Mouse (Mus musculus) MEL (cell line): ENCODE results near the gene Polr2e. TPM values are rescaled to one million over a fixed set of nuclear protein-coding genes. Genes with fewer than 3 reads are reported as not detected.

Experiments used
- DNase-seq: peaks from one replicate; pipeline ENCODE4 v3.0.0; 2011; ENCODE audit warnings: low read depth, low spot score
- H3K27ac ChIP-seq: 2 replicates; pipeline ENCODE4 v1.5.1; 2012; ENCODE audit warnings: low read depth, mild to moderate bottlenecking, control low read depth, low read length, moderate library complexity; ENCODE audit not compliant: control insufficient read depth
- H3K27me3 ChIP-seq, 2 experiments: fragments of 150-350 bp in 1 of 2; sonication (generic) in 1 of 2; 2 replicates each; pipeline ENCODE4 v1.6.1; 2012; ENCODE audit warnings: low read length in 2 of 2, mild to moderate bottlenecking in 2 of 2, improper control_type of control experiment in 1 of 2, moderate library complexity in 1 of 2; ENCODE audit not compliant: insufficient read depth in 2 of 2, control insufficient read depth in 1 of 2
- H3K36me3 ChIP-seq, 2 experiments: 2 replicates each; pipeline ENCODE4 v1.6.1; 2012 to 2014; ENCODE audit warnings: low read length in 2 of 2, improper control_type of control experiment in 1 of 2, inconsistent platforms in 1 of 2, mild to moderate bottlenecking in 1 of 2; ENCODE audit not compliant: insufficient read depth in 2 of 2, control insufficient read depth in 1 of 2
- H3K4me1 ChIP-seq, 2 experiments: fragments of 150-350 bp in 1 of 2; sonication (generic) in 1 of 2; 2 replicates each; pipeline ENCODE4 v1.6.1; 2012; ENCODE audit warnings: low read length in 2 of 2, improper control_type of control experiment in 1 of 2, mild to moderate bottlenecking in 1 of 2; ENCODE audit not compliant: insufficient read depth in 2 of 2, control insufficient read depth in 1 of 2
- H3K4me3 ChIP-seq, 2 experiments: fragments of 150-350 bp in 1 of 2; sonication (generic) in 1 of 2; 2 replicates each; pipeline ENCODE4 v1.5.1; 2012; ENCODE audit warnings: low read depth in 2 of 2, low read length in 2 of 2, mild to moderate bottlenecking in 2 of 2, moderate library complexity in 2 of 2, control low read depth in 1 of 2, improper control_type of control experiment in 1 of 2; ENCODE audit not compliant: control insufficient read depth in 1 of 2, insufficient read depth in 1 of 2
- H3K79me2 ChIP-seq: 2 replicates; pipeline ENCODE4 v1.6.1; 2012; ENCODE audit warnings: mild to moderate bottlenecking, low read length, moderate library complexity; ENCODE audit not compliant: control insufficient read depth, poor library complexity, insufficient read depth
- H3K9ac ChIP-seq: 2 replicates; pipeline ENCODE4 v1.6.1; 2012; ENCODE audit warnings: low read depth, mild to moderate bottlenecking, control low read depth, low read length, moderate library complexity; ENCODE audit not compliant: control insufficient read depth, poor library complexity, severe bottlenecking
- H3K9me3 ChIP-seq: fragments of 150-350 bp; sonication (generic); replicated peaks from 2 replicates; pipeline ENCODE4 v1.6.1; 2012; ENCODE audit warnings: mild to moderate bottlenecking, low read length, improper control_type of control experiment, moderate library complexity; ENCODE audit not compliant: insufficient read depth
- BHLHE40 ChIP-seq: IDR thresholded peaks from 2 replicates; pipeline ENCODE4 v1.6.1; 2012; ENCODE audit warnings: low read depth, mild to moderate bottlenecking, inconsistent platforms, low read length, improper control_type of control experiment, borderline replicate concordance
- CHD1 ChIP-seq: IDR thresholded peaks from 2 replicates; pipeline ENCODE4 v1.6.1; 2012; ENCODE audit warnings: low read depth, mild to moderate bottlenecking, inconsistent platforms, low read length, improper control_type of control experiment
- CHD2 ChIP-seq: IDR thresholded peaks from 2 replicates; pipeline ENCODE4 v1.6.1; 2011; ENCODE audit warnings: low read length, improper control_type of control experiment
- E2F4 ChIP-seq: IDR thresholded peaks from 2 replicates; pipeline ENCODE4 v1.6.1; 2011; ENCODE audit warnings: low read depth, low read length, improper control_type of control experiment, borderline replicate concordance
- ELF1 ChIP-seq: IDR thresholded peaks from 2 replicates; pipeline ENCODE4 v1.6.1; 2014; ENCODE audit warnings: low read depth, mild to moderate bottlenecking, inconsistent platforms, low read length, improper control_type of control experiment, moderate library complexity
- EP300 ChIP-seq, 2 experiments: IDR thresholded peaks; 2 replicates each; pipeline ENCODE4 v1.6.1; 2011; ENCODE audit warnings: improper control_type of control experiment in 2 of 2, low read length in 2 of 2, low read depth in 1 of 2, mild to moderate bottlenecking in 1 of 2
- ETS1 ChIP-seq: IDR thresholded peaks from 2 replicates; pipeline ENCODE4 v1.6.1; 2012; ENCODE audit warnings: low read depth, mild to moderate bottlenecking, inconsistent platforms, low read length, improper control_type of control experiment, moderate library complexity
- GABPA ChIP-seq: IDR thresholded peaks from 2 replicates; pipeline ENCODE4 v1.6.1; 2012; ENCODE audit warnings: low read depth, mild to moderate bottlenecking, inconsistent platforms, low read length, improper control_type of control experiment, moderate library complexity
- GATA1 ChIP-seq: IDR thresholded peaks from 2 replicates; pipeline ENCODE4 v1.6.1; 2011; ENCODE audit warnings: low read depth, low read length, improper control_type of control experiment
- HCFC1 ChIP-seq: IDR thresholded peaks from 2 replicates; pipeline ENCODE4 v1.6.1; 2012; ENCODE audit warnings: low read depth, mild to moderate bottlenecking, inconsistent platforms, low read length, improper control_type of control experiment, moderate library complexity
- JUND ChIP-seq: IDR thresholded peaks from 2 replicates; pipeline ENCODE4 v1.6.1; 2011; ENCODE audit warnings: low read depth, mild to moderate bottlenecking, improper control_type of control experiment, low read length
- KAT2A ChIP-seq: conservative IDR thresholded peaks from 2 replicates; pipeline ENCODE4 v1.6.1; 2012; ENCODE audit warnings: low read depth, low read length, improper control_type of control experiment, inconsistent platforms
- MAFK ChIP-seq: IDR thresholded peaks from 2 replicates; pipeline ENCODE4 v1.6.1; 2011; ENCODE audit warnings: low read depth, mild to moderate bottlenecking, low read length, improper control_type of control experiment, borderline replicate concordance
- MAX ChIP-seq: IDR thresholded peaks from 2 replicates; pipeline ENCODE4 v1.6.1; 2011; ENCODE audit warnings: low read length, improper control_type of control experiment
- MAZ ChIP-seq: IDR thresholded peaks from 2 replicates; pipeline ENCODE4 v1.6.1; 2012; ENCODE audit warnings: low read depth, mild to moderate bottlenecking, inconsistent platforms, low read length, improper control_type of control experiment
- MEF2A ChIP-seq: IDR thresholded peaks from 2 replicates; pipeline ENCODE4 v1.6.1; 2014; ENCODE audit warnings: low read depth, mild to moderate bottlenecking, inconsistent platforms, low read length, improper control_type of control experiment; ENCODE audit not compliant: poor library complexity, insufficient replicate concordance, severe bottlenecking; ENCODE audit errors: extremely low read depth
- MXI1 ChIP-seq: IDR thresholded peaks from 2 replicates; pipeline ENCODE4 v1.6.1; 2011; ENCODE audit warnings: mild to moderate bottlenecking, low read depth, low read length, improper control_type of control experiment
- MYB ChIP-seq: IDR thresholded peaks from 2 replicates; pipeline ENCODE4 v1.6.1; 2011; ENCODE audit warnings: mild to moderate bottlenecking, low read depth, low read length, improper control_type of control experiment
- MYC ChIP-seq: IDR thresholded peaks from 2 replicates; pipeline ENCODE4 v1.6.1; 2011; ENCODE audit warnings: low read depth, mild to moderate bottlenecking, low read length, improper control_type of control experiment, moderate library complexity
- NELFE ChIP-seq: IDR thresholded peaks from 2 replicates; pipeline ENCODE4 v1.6.1; 2011; ENCODE audit warnings: low read depth, low read length, improper control_type of control experiment
- NRF1 ChIP-seq: IDR thresholded peaks from 2 replicates; pipeline ENCODE4 v1.6.1; 2014; ENCODE audit warnings: low read depth, mild to moderate bottlenecking, inconsistent platforms, low read length, improper control_type of control experiment, moderate library complexity; ENCODE audit not compliant: poor library complexity, insufficient read depth, severe bottlenecking
- POLR2A ChIP-seq, 2 experiments: IDR thresholded peaks; 2 replicates each; pipeline ENCODE4 v1.6.1; 2011 to 2012; ENCODE audit warnings: low read length in 2 of 2, mild to moderate bottlenecking in 2 of 2, control low read depth in 1 of 2, improper control_type of control experiment in 1 of 2, low read depth in 1 of 2, moderate library complexity in 1 of 2; ENCODE audit not compliant: control insufficient read depth in 1 of 2, insufficient read depth in 1 of 2, poor library complexity in 1 of 2
- POLR2AphosphoS2 ChIP-seq: IDR thresholded peaks from 2 replicates; pipeline ENCODE4 v1.6.1; 2011; ENCODE audit warnings: low read length, improper control_type of control experiment
- POLR2AphosphoS5 ChIP-seq: IDR thresholded peaks from 2 replicates; pipeline ENCODE4 v1.6.1; 2012; ENCODE audit warnings: low read depth, borderline replicate concordance, mild to moderate bottlenecking, inconsistent platforms, low read length, moderate library complexity, mixed read lengths
- RAD21 ChIP-seq: IDR thresholded peaks from 2 replicates; pipeline ENCODE4 v1.6.1; 2011; ENCODE audit warnings: mild to moderate bottlenecking, low read depth, low read length, improper control_type of control experiment
- RCOR1 ChIP-seq: IDR thresholded peaks from 2 replicates; pipeline ENCODE4 v1.6.1; 2012; ENCODE audit warnings: low read depth, mild to moderate bottlenecking, inconsistent platforms, low read length, improper control_type of control experiment
- SIN3A ChIP-seq: IDR thresholded peaks from 2 replicates; pipeline ENCODE4 v1.6.1; 2012; ENCODE audit warnings: low read length, improper control_type of control experiment, inconsistent platforms
- SMC3 ChIP-seq: IDR thresholded peaks from 2 replicates; pipeline ENCODE4 v1.6.1; 2011; ENCODE audit warnings: low read depth, low read length, improper control_type of control experiment
- TAL1 ChIP-seq: IDR thresholded peaks from 2 replicates; pipeline ENCODE4 v1.6.1; 2012; ENCODE audit warnings: mild to moderate bottlenecking, inconsistent platforms, low read length, moderate library complexity, mixed read lengths
- TBP ChIP-seq: IDR thresholded peaks from 2 replicates; pipeline ENCODE4 v1.8.0; 2011; ENCODE audit warnings: low read depth, low read length, improper control_type of control experiment
- TCF12 ChIP-seq: IDR thresholded peaks from 2 replicates; pipeline ENCODE4 v1.6.1; 2014; ENCODE audit warnings: low read depth, mild to moderate bottlenecking, inconsistent platforms, low read length, improper control_type of control experiment, moderate library complexity
- UBTF ChIP-seq: IDR thresholded peaks from 2 replicates; pipeline ENCODE4 v1.6.1; 2012; ENCODE audit warnings: low read depth, mild to moderate bottlenecking, inconsistent platforms, low read length, improper control_type of control experiment, moderate library complexity, borderline replicate concordance; ENCODE audit not compliant: insufficient read depth
- USF1 ChIP-seq: IDR thresholded peaks from 2 replicates; pipeline ENCODE4 v1.6.1; 2014; ENCODE audit warnings: low read depth, mild to moderate bottlenecking, inconsistent platforms, low read length, improper control_type of control experiment, moderate library complexity
- USF2 ChIP-seq, 2 experiments: IDR thresholded peaks; 2 replicates each; pipeline ENCODE4 v1.6.1; 2011 to 2012; ENCODE audit warnings: improper control_type of control experiment in 2 of 2, low read length in 2 of 2, borderline replicate concordance in 1 of 2, inconsistent platforms in 1 of 2, low read depth in 1 of 2, mild to moderate bottlenecking in 1 of 2; ENCODE audit not compliant: insufficient read depth in 1 of 2
- ZC3H11A ChIP-seq: IDR thresholded peaks from 2 replicates; pipeline ENCODE4 v1.6.1; 2012; ENCODE audit warnings: low read depth, mild to moderate bottlenecking, inconsistent platforms, low read length, improper control_type of control experiment
- ZKSCAN1 ChIP-seq: IDR thresholded peaks from 2 replicates; pipeline ENCODE4 v1.6.1; 2012; ENCODE audit warnings: low read depth, mild to moderate bottlenecking, inconsistent platforms, low read length, improper control_type of control experiment, moderate library complexity
- ZNF384 ChIP-seq: IDR thresholded peaks from 2 replicates; pipeline ENCODE4 v1.6.1; 2012; ENCODE audit warnings: low read depth, mild to moderate bottlenecking, inconsistent platforms, low read length, improper control_type of control experiment
- polyA plus RNA-seq, 2 experiments: library from polyadenylated mRNA; stranded (reverse) in 1 of 2; unstranded in 1 of 2; fragments of >175 nt in 1 of 2; fragments of >200 nt in 1 of 2; gene quantifications; 2 replicates each; pipeline versions ENCODE4 v1.2.1 to v1.2.4; 2012; ENCODE audit warnings: low replicate concordance in 2 of 2, low read depth in 1 of 2; ENCODE audit not compliant: insufficient read length in 2 of 2, insufficient read depth in 1 of 2, missing spikeins in 1 of 2
- total RNA-seq: library from RNA; depleted of rRNA; stranded (reverse); fragments of 300-350 nt; gene quantifications from 2 replicates; pipeline ENCODE4 v1.2.3, GENCODE M21; 2012

Polr2e gene
- total and polyA plus RNA-seq, 3 experiments, result 169 to 279 (median 258) TPM

GRCm38 (mm10) chr10:79986963-79987362, 52.6 kb downstream of the Polr2e start:
- DNase-seq, result peak; percentile 94
- H3K9ac ChIP-seq, result peak overlapping the region; percentile 79
- peaks cover 0 to 16% of the 10 kb centered on the region in 2 experiments; a peak in 2 of 4 replicates for H3K4me1 ChIP-seq
- peaks cover 17% of the 10 kb centered on the region for H3K79me2 ChIP-seq
- peak overlapping the region; percentile 55 to 62 for H3K4me3 ChIP-seq
- H3K27me3 ChIP-seq, result no peaks in the 10 kb centered on the region
- peaks cover 0 to 5% of the 10 kb centered on the region in 2 experiments; a peak in 2 of 4 replicates for H3K36me3 ChIP-seq
- peak overlapping the region; percentile 88 for H3K27ac ChIP-seq
- H3K9me3 ChIP-seq, result no peaks in the 10 kb centered on the region
- TF ChIP-seq SIN3A, result peak; percentile 92
- TF ChIP-seq TCF12, result peak; percentile 18; the same call in 1 of the 2 replicates
- no peak for TF ChIP-seq POLR2AphosphoS5
- TF ChIP-seq TBP, result no peak
- TF ChIP-seq KAT2A, result no peak
- peak; percentile 59; the same call in 1 of the 2 replicates for TF ChIP-seq MYC
- no peak for TF ChIP-seq BHLHE40
- TF ChIP-seq NELFE, result no peak
- no peak for TF ChIP-seq USF2 (IDR thresholded peaks at IDR 0.05; ENCODE audit: borderline replicate concordance in 1 of 2, insufficient read depth in 1 of 2, low read depth in 1 of 2, low read length in 2 of 2)
- no peak for TF ChIP-seq JUND
- no peak for TF ChIP-seq GABPA
- TF ChIP-seq RCOR1, result peak; percentile 35; the same call in 1 of the 2 replicates
- TF ChIP-seq ZC3H11A, result peak; percentile 69
- TF ChIP-seq HCFC1, result peak; percentile 68; the same call in 1 of the 2 replicates
- TF ChIP-seq EP300 (IDR thresholded peaks at IDR 0.05; ENCODE audit: low read depth in 1 of 2, low read length in 2 of 2), result 0 out of 4 replicates have a peak, but pooled peaks of 1 of the 2 experiments have one; percentile 5
- TF ChIP-seq ZNF384, result peak; percentile 99
- TF ChIP-seq MAX, result peak; percentile 71
- peak; percentile 77 for TF ChIP-seq MXI1
- TF ChIP-seq USF1, result no peak
- peak; percentile 89 for TF ChIP-seq SMC3
- TF ChIP-seq NRF1, result peak; percentile 61
- no peak for TF ChIP-seq CHD2
- no peak for TF ChIP-seq MYB
- no peak; the same call in 1 of the 2 replicates for TF ChIP-seq ZKSCAN1
- TF ChIP-seq POLR2AphosphoS2, result no peak
- TF ChIP-seq ETS1, result peak; percentile 42; the same call in 1 of the 2 replicates
- no peak; the same call in 1 of the 2 replicates for TF ChIP-seq ELF1
- TF ChIP-seq E2F4, result no peak
- TF ChIP-seq CHD1, result no peak
- no peak for TF ChIP-seq MEF2A
- no peak for TF ChIP-seq POLR2A (IDR thresholded peaks at IDR 0.05; ENCODE audit: control insufficient read depth in 1 of 2, insufficient read depth in 1 of 2, low read depth in 1 of 2, low read length in 2 of 2, poor library complexity in 1 of 2)
- TF ChIP-seq UBTF, result no peak
- no peak for TF ChIP-seq TAL1
- peak; percentile 74 for TF ChIP-seq RAD21
- TF ChIP-seq MAFK, result no peak
- TF ChIP-seq GATA1, result no peak
- TF ChIP-seq MAZ, result 0 out of 2 replicates have a peak, but pooled peaks have one; percentile 53
